Mouse (Mus musculus) erythroblast, embryonic 14.5 days (primary cell): ENCODE measurements around the gene Smad3. TPM values are rescaled to one million over a fixed set of nuclear protein-coding genes. Genes with fewer than 3 reads are reported as not detected.

Source experiments
- H3K27me3 ChIP-seq: 2 replicates; pipeline ENCODE4 v1.6.1; 2012; ENCODE audit warnings: inconsistent platforms; ENCODE audit not compliant: control insufficient read depth
- H3K36me3 ChIP-seq: 2 replicates; pipeline ENCODE4 v1.6.1; 2012; ENCODE audit warnings: mild to moderate bottlenecking, inconsistent platforms; ENCODE audit not compliant: control insufficient read depth
- H3K4me1 ChIP-seq: 2 replicates; pipeline ENCODE4 v1.6.1; 2012; ENCODE audit warnings: inconsistent platforms; ENCODE audit not compliant: control insufficient read depth
- H3K4me3 ChIP-seq: replicated peaks from 2 replicates; pipeline ENCODE3; 2012; ENCODE audit warnings: moderate library complexity, mild to moderate bottlenecking, inconsistent platforms
- H3K9me3 ChIP-seq: 2 replicates; pipeline ENCODE4 v1.6.1; 2012; ENCODE audit warnings: low read length, inconsistent platforms, mixed read lengths; ENCODE audit not compliant: control insufficient read depth
- GATA1 ChIP-seq: IDR thresholded peaks from 2 replicates; pipeline ENCODE4 v1.6.1; 2012; ENCODE audit warnings: low read length, inconsistent platforms, mixed read lengths
- TAL1 ChIP-seq: IDR thresholded peaks from 3 replicates; pipeline ENCODE4 v1.6.1; 2012; ENCODE audit warnings: low read length, inconsistent platforms, mixed read lengths
- polyA plus RNA-seq: library from polyadenylated mRNA; stranded (reverse); fragments of >175 nt; gene quantifications from 2 replicates; pipeline ENCODE4 v1.2.3, GENCODE M21; 2012

Gene Smad3
- polyA plus RNA-seq, 1 experiment: 0.06 TPM

DNA sequence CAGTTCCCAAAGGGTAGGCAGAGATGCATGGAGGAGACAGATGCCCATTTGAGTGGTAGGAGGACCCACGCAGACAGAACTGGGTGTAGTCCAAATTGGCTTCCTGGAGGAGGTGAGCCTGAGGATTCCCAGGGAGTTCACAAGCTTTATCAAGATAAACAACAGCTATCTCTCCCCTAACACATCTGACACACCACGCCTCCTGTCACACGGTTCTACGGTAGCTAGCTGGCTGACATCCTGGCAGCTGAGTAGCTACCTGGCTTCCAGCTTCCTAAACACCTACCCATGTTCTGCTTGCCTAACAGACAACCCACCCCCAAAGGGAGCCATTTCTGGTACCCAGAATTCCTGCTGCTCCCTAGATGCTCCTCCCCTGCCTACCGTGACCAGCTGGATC, 47.9 kb downstream of the Smad3 start:
- Histone ChIP-seq H3K4me1 (peaks cover 12% of the 10 kb centered on the region), H3K36me3 (peaks cover 15% of the 10 kb centered on the region), H3K9me3 (peaks cover 9% of the 10 kb centered on the region), H3K27me3 (no peaks in the 10 kb centered on the region), H3K4me3 (no peak overlapping the region)
- TF ChIP-seq TAL1 (no peak), GATA1 (no peak)

DNA sequence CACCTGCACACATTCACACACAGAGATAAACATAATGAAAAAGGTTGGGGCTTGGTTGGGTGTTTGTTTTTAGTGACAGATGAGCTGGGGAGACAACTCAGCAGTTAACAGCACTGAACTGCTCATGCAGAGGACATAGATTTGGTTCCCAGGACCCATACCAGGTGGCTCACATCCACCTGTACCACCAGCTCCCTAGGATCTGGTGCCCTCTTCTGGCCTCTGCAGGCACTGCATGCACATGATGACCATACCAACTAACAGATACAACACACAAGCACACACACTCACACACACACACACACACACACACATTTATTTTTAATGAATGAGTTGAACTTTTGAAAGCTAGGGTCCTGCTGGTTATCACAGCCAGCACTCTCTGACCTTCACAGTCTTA, 48.5 kb downstream of the Smad3 start:
- Histone ChIP-seq H3K4me1 (peaks cover 16% of the 10 kb centered on the region), H3K27me3 (no peaks in the 10 kb centered on the region), H3K9me3 (peaks cover 9% of the 10 kb centered on the region), H3K4me3 (no peak overlapping the region), H3K36me3 (peaks cover 15% of the 10 kb centered on the region)
- TF ChIP-seq TAL1 (no peak), GATA1 (no peak)

DNA sequence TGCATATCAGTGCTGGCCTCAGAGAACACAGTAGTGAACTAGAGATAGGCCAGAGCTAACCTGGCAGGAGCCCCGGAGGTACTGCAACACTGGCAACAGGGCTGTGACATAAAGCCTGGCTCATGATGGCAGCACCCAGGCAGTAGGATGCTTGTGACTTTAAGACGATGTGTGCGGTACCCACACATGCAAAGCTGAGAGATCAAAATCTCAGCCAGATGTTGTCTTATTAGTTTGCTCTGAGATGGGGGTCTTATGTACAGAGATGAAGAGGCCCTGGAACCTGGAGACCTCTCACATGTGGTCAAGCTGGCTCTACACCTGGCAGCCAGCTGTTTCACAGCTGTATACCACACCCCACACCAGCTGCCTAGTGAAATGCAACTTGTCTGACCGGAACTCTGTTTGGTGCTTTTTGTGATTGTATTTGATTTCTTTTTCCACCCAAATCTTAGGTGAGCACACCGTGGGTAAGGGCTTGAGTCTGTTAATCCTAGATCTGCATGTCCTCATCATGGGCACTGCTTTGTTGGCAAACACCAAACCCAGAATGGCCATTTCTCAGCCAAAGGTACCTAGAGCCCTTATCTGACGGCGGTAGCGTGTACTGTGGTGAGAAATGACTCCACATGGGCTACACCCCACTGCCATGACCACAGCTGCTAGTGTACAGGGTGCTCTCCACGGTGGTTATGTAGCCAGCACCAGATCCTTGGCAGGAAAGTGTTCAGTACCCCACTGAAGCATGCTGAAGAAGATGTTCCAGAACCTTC, 49.8 kb downstream of the Smad3 start:
- no peaks in the 10 kb centered on the region for H3K27me3 ChIP-seq
- peaks cover 16% of the 10 kb centered on the region for H3K4me1 ChIP-seq
- H3K4me3 ChIP-seq: no peak overlapping the region
- TF ChIP-seq TAL1 (no peak), GATA1 (no peak)
- H3K9me3 ChIP-seq: peaks cover 9% of the 10 kb centered on the region
- peaks cover 15% of the 10 kb centered on the region for H3K36me3 ChIP-seq

- Histone ChIP-seq H3K4me3 (no peak overlapping the region), H3K9me3 (peaks cover 9% of the 10 kb centered on the region), H3K4me1 (peaks cover 16% of the 10 kb centered on the region), H3K27me3 (no peaks in the 10 kb centered on the region), H3K36me3 (peaks cover 8% of the 10 kb centered on the region)
- no peak for TF ChIP-seq GATA1
- no peak for TF ChIP-seq TAL1
Observed at GRCm38 (mm10) chr9:63706152-63706733, 51.6 kb downstream of the Smad3 start.

DNA sequence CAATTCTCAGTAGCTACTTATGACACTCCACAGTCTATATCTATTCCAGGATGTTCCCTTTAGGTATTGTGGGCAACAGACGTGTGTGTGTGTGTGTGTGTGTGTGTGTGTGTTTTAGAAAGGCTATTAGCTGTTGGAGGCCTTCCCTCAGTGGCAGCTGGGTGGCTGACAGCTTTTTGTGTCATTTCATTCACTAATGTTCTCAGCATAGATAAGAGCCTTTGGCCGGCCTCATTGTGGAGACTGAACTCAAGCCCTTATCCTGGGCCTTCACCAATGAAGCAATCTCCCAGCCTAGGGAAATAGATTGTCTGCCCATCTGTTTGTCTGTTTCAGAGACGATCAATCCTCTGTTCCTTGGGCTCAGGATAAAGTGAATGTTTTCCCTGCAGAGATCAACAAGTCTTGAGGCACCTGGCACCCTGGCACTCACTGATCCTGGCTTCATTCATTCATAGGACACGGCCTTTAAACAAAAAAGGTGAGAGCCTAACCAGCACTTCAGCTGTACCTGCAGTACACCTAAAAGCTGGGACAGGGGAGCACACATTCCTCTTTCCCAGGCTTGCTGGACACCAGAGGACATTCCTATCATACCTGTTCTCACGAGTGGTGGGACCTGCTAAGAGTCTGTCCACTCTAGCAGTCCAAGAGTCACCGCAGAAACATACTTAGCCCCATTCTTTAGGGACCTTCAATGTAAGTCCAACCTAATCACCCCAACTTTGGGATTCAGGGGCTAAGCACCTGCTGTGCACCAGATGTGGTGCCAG, 52.6 kb downstream of the Smad3 start:
- Histone ChIP-seq H3K27me3 (no peaks in the 10 kb centered on the region), H3K9me3 (peaks cover 9% of the 10 kb centered on the region), H3K4me3 (no peak overlapping the region), H3K36me3 (peaks cover 8% of the 10 kb centered on the region), H3K4me1 (peaks cover 16% of the 10 kb centered on the region)
- TF ChIP-seq GATA1 (no peak), TAL1 (peak; percentile 13; the same call in 1 of the 3 replicates)

- Histone ChIP-seq H3K27me3 (no peaks in the 10 kb centered on the region), H3K4me1 (peaks cover 16% of the 10 kb centered on the region), H3K9me3 (peaks cover under 1% of the 10 kb centered on the region), H3K36me3 (peaks cover under 1% of the 10 kb centered on the region; the same call in 1 of the 2 replicates), H3K4me3 (no peak overlapping the region)
- TF ChIP-seq GATA1 (no peak), TAL1 (no peak)
Observed at GRCm38 (mm10) chr9:63704131-63704530, 53.7 kb downstream of the Smad3 start.

DNA sequence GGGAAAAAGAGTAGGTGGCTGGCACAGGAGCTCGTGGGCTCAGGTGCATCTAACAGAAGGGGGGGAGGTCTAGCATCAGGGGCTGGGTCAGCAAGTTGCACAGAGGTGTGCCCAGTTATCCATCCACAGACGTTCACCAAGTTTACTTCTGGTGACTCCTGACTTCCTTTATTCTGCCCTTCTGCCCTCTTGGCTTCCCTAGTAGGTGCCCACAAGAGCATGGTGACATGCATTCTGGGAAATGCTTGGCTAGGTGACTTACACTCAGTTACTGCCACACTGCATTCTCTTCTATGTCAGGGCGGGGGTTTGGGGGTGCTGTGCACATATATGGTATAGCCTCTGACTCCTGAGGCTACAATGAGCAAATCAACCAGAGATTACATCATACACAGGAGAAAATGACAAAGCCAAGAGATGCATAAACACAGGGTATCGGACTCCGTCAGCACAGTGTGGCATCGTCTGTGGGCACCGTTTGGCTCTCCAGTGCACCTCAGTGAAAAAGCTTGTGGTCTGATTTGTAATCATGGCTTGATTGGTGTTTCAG, 54.5 kb downstream of the Smad3 start:
- Histone ChIP-seq H3K36me3 (no peaks in the 10 kb centered on the region; the same call in 1 of the 2 replicates), H3K27me3 (no peaks in the 10 kb centered on the region), H3K4me3 (no peak overlapping the region), H3K4me1 (peaks cover 20% of the 10 kb centered on the region), H3K9me3 (no peaks in the 10 kb centered on the region)
- no peak for TF ChIP-seq TAL1
- no peak for TF ChIP-seq GATA1

GRCm38 (mm10) chr9:63702502-63703013, 55.2 kb downstream of the Smad3 start:
- H3K9me3 ChIP-seq: no peaks in the 10 kb centered on the region
- H3K27me3 ChIP-seq: no peaks in the 10 kb centered on the region
- no peak for TF ChIP-seq GATA1
- no peak for TF ChIP-seq TAL1
- no peaks in the 10 kb centered on the region; the same call in 1 of the 2 replicates for H3K36me3 ChIP-seq
- peaks cover 28% of the 10 kb centered on the region for H3K4me1 ChIP-seq
- H3K4me3 ChIP-seq: no peak overlapping the region
